Mouse (Mus musculus): ENCODE measurements around the gene Coq6. TPM values are rescaled to one million over a fixed set of nuclear protein-coding genes. Genes with fewer than 3 reads are reported as not detected.

Coq6 gene
- polyA plus RNA-seq, 1 experiment from 2014 or later: 45.4 TPM

DNA sequence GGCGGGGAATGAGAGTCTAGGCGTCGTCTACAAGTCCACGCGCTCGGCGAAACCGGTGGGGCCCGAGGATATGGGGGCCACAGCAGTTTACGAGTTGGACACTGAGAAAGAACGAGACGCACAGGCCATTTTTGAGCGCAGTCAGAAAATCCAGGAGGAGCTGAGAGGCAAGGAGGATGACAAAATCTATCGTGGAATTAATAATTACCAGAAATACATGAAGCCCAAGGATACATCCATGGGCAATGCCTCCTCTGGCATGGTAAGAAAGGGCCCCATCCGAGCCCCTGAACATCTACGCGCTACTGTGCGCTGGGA is 56.1 kb downstream of the Coq6 start:
- WGBS: 36% methylated on average over 18 of the region's 18 CpGs
- Histone ChIP-seq H3K27me3 (no peaks in the 10 kb centered on the region), H3K27ac (replicated peaks) (peak overlapping the region; percentile 84), H3K4me3 (peak overlapping the region; percentile 59), H3K9me3 (no peaks in the 10 kb centered on the region), H3K9ac (peak overlapping the region; percentile 51), H3K4me2 (peak overlapping the region; percentile 82), H3K36me3 (no peaks in the 10 kb centered on the region), H3K4me1 (replicated peaks) (peaks cover 7% of the 10 kb centered on the region; the same call in 1 of the 2 replicates)
- no peak for ATAC-seq (ENCODE audit: low FRiP score, low read depth)

Other genes starting within 250 kb of the Coq6 start
- gene Dnal1, start 247.3 kb upstream of the Coq6 start, polyA plus RNA-seq (2015; fragmentation: Nextera tagmentation; extraction: Ambion mirVana): 7.2 and 7.8 TPM in 2 replicates
- gene Pnma1, start 213.2 kb upstream of the Coq6 start, polyA plus RNA-seq (2015; fragmentation: Nextera tagmentation; extraction: Ambion mirVana): 4.0 and 4.5 TPM in 2 replicates
- 4.5 and 4.9 TPM in 2 replicates for gene Elmsan1, start 142.8 kb upstream of the Coq6 start, polyA plus RNA-seq (2015; fragmentation: Nextera tagmentation; extraction: Ambion mirVana)
- 13.6 and 16.2 TPM in 2 replicates for gene Ptgr2, start 76.4 kb upstream of the Coq6 start, polyA plus RNA-seq (2015; fragmentation: Nextera tagmentation; extraction: Ambion mirVana)
- 63.3 and 66.8 TPM in 2 replicates for gene Zfp410, start 44.8 kb upstream of the Coq6 start, polyA plus RNA-seq (2015; fragmentation: Nextera tagmentation; extraction: Ambion mirVana)
- gene Fam161b, start 176 bp downstream of the Coq6 start, polyA plus RNA-seq (2015; fragmentation: Nextera tagmentation; extraction: Ambion mirVana): 17.2 and 17.8 TPM in 2 replicates
- 12.0 and 12.7 TPM in 2 replicates for gene Entpd5, start 47.4 kb downstream of the Coq6 start, polyA plus RNA-seq (2015; fragmentation: Nextera tagmentation; extraction: Ambion mirVana)
- gene Bbof1, start 47.4 kb downstream of the Coq6 start, polyA plus RNA-seq (2015; fragmentation: Nextera tagmentation; extraction: Ambion mirVana): 5.0 and 5.1 TPM in 2 replicates
- gene Rnf113a2, start 55.5 kb downstream of the Coq6 start, polyA plus RNA-seq (2015; fragmentation: Nextera tagmentation; extraction: Ambion mirVana): 20.9 and 21.0 TPM in 2 replicates
- gene Aldh6a1, start 89.3 kb downstream of the Coq6 start, polyA plus RNA-seq (2015; fragmentation: Nextera tagmentation; extraction: Ambion mirVana): 31.0 and 31.2 TPM in 2 replicates
- gene Lin52, start 89.8 kb downstream of the Coq6 start, polyA plus RNA-seq (2015; fragmentation: Nextera tagmentation; extraction: Ambion mirVana): 31.2 and 32.6 TPM in 2 replicates
- 3.6 TPM in 2 replicates for gene Vsx2, start 208.1 kb downstream of the Coq6 start, polyA plus RNA-seq (2015; fragmentation: Nextera tagmentation; extraction: Ambion mirVana)